Mouse (Mus musculus) ES-Bruce4 (cell line): ENCODE results near the gene Pnmt.

ENCODE experiments used
- CTCF ChIP-seq: IDR thresholded peaks from one replicate; pipeline ENCODE4 v1.8.1; 2011; ENCODE audit warnings: low read depth, low read length
- POLR2A ChIP-seq: IDR thresholded peaks from one replicate; pipeline ENCODE4 v1.8.1; 2011; ENCODE audit warnings: low read length; ENCODE audit not compliant: insufficient read depth

DNA sequence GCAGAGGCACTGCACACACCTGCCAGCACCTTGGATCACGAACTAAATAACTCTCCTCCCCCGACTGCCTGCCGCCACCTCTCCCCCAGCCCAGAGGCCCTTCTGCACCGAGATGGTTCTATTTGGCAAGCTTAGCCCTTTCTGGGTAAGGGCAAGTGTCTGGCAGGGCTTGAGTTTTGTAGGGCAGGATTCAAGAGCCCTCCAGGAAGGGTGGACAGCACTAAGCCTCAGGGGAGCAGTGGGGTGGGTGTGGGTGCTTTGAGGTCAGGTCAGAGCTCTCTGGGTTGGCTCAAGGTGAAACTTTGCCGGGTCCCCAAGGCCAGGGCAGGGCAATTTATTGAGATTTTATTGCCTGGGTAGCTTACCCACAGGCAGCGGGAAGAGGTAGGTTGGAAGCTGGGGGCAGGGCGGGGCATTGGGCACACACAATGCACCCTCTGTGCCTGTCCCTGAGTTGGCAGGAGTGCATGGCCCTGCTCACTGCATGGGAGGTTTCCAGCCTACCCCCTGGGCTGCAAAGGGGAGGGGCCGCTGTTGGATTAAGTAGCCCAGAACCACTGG, 32.5 kb upstream of the Pnmt start:
- TF ChIP-seq CTCF (no peak), POLR2A (no peak)
